Mouse (Mus musculus): Measurements from ENCODE around the gene Sarnp.

DNA sequence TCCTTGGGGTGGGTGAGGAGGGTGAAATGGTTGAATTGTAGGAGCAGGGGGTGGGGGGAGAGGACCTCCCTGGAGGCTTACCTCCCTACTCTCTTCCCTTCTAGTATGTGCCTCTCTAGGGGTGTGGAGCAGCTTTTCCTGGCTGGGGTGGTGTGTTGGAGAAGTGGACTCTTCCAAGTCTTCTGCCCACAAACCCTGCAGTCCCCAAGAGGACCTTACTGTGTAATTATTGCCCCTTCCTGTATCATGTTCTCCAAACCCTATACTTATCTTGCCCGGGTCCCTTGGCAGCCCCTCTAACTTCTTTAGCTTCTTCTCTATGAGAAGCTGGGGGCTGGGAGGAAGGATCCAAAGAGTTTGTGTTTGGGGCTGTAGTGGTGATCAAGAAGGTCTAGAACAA is 79.7 kb downstream of the Sarnp start:
- TF ChIP-seq CTCF (IDR thresholded peaks at IDR 0.05; ENCODE audit: borderline replicate concordance, extremely low read depth, insufficient read depth, insufficient read length): no peak
- TF ChIP-seq POLR2A (IDR thresholded peaks at IDR 0.05; ENCODE audit: borderline replicate concordance, extremely low read depth, insufficient read depth, insufficient read length, poor library complexity, severe bottlenecking): no peak
